Mouse (Mus musculus) embryonic fibroblast, embryonic 13.5 days (primary cell): ENCODE results near the gene Sptbn4.
A peak's percentile ranks its signal among the peaks of the same experiment; 100 is the strongest.

ENCODE experiments used
- CTCF ChIP-seq: IDR thresholded peaks from 2 replicates; pipeline ENCODE4 v1.5.1; 2011; ENCODE audit warnings: mild to moderate bottlenecking, control low read depth, low read length, moderate library complexity, borderline replicate concordance; ENCODE audit not compliant: insufficient read depth
- POLR2A ChIP-seq: IDR thresholded peaks from 2 replicates; pipeline ENCODE4 v1.6.1; 2011; ENCODE audit warnings: low read depth, mild to moderate bottlenecking, control low read depth, low read length, moderate library complexity

DNA sequence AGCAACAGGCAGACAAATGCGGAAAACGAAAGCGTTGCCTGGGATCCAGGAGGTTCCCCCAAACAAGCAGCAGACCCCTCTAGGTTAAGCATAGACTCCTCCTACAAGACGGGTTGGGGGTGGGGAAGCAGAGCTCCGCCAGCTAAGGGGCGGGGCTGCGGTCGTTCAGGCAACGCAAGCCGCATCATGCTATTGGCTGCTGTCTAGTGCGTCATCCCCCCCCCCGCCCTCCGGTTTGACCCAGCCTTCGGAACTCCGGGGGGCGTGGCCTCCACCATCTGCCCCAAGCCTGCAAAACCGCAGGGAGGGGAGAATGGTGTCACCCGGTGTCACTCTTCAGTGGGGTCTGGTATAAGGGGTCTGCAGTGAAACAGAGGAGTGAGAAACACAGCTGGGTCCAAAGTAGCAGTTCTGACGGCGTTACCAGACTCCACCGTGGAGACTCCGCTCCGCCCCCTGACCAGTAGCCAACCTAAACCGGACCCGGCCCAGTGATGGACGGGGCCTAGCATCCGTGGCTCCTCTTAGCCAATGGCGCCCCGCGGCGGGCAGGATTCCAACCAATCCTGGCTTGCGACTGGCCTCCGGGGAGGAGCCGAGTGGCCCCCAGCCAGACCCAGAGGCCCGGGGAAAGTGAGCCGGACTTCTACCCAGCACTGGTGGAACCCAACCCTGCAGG lies 25.8 kb upstream of the Sptbn4 start, which contains the start of gene Sertad3:
- TF ChIP-seq CTCF (no peak), POLR2A (peak; percentile 45)
